Mouse (Mus musculus) CD4-positive helper T cell, adult 2 months (primary cell): ENCODE measurements around the gene Orai3.

Experiments
- DNase-seq: peaks from one replicate; pipeline ENCODE4 v3.0.0-alpha.2; 2012; ENCODE audit warnings: low read depth, missing footprints, low spot score

The Orai3 gene

GRCm38 (mm10) chr7:127799211-127799610 lies 29.6 kb downstream of the Orai3 start:
- DNase-seq: no peak

GRCm38 (mm10) chr7:127799738-127800137 lies 30.1 kb downstream of the Orai3 start:
- no peak for DNase-seq

GRCm38 (mm10) chr7:127800435-127801009 lies 30.9 kb downstream of the Orai3 start, which contains the start of gene Hsd3b7:
Hsd3b7 (plus strand) TSS chr7:127800604.
- DNase-seq: peak; percentile 73

GRCm38 (mm10) chr7:127801010-127801621 lies 31.5 kb downstream of the Orai3 start:
- DNase-seq: no peak

- no peak for DNase-seq
Observed at GRCm38 (mm10) chr7:127802313-127802712, 32.7 kb downstream of the Orai3 start.

GRCm38 (mm10) chr7:127808821-127809220 lies 39.2 kb downstream of the Orai3 start:
- no peak for DNase-seq

GRCm38 (mm10) chr7:127809846-127810245 lies 40.2 kb downstream of the Orai3 start:
- DNase-seq: no peak

- DNase-seq: no peak
Observed at GRCm38 (mm10) chr7:127810650-127811049, 41.0 kb downstream of the Orai3 start.

- DNase-seq: no peak
Observed at GRCm38 (mm10) chr7:127811240-127811639, 41.6 kb downstream of the Orai3 start.

- no peak for DNase-seq
Observed at GRCm38 (mm10) chr7:127812292-127812691, 42.7 kb downstream of the Orai3 start.

GRCm38 (mm10) chr7:127813821-127814220 lies 44.2 kb downstream of the Orai3 start:
- DNase-seq: no peak

GRCm38 (mm10) chr7:127814241-127814921 lies 44.8 kb downstream of the Orai3 start:
- DNase-seq: no peak

GRCm38 (mm10) chr7:127815116-127815665 lies 45.6 kb downstream of the Orai3 start:
- DNase-seq: no peak

- no peak for DNase-seq
Observed at GRCm38 (mm10) chr7:127815954-127816821, 46.6 kb downstream of the Orai3 start.

- DNase-seq: no peak
Observed at GRCm38 (mm10) chr7:127817053-127817452, 47.4 kb downstream of the Orai3 start.

- DNase-seq: no peak
Observed at GRCm38 (mm10) chr7:127817776-127818175, 48.2 kb downstream of the Orai3 start.

GRCm38 (mm10) chr7:127820836-127821509 lies 51.4 kb downstream of the Orai3 start:
- DNase-seq: no peak

GRCm38 (mm10) chr7:127822494-127822893 lies 52.9 kb downstream of the Orai3 start:
- no peak for DNase-seq

- DNase-seq: no peak
Observed at GRCm38 (mm10) chr7:127823236-127824171, 53.9 kb downstream of the Orai3 start.
